Mouse (Mus musculus) ES-Bruce4 (cell line): ENCODE data around the gene Neurl2. TPM values are rescaled to one million over a fixed set of nuclear protein-coding genes. Genes with fewer than 3 reads are reported as not detected.
"Not testable (repeated sequence)": the region's sequence is repeated elsewhere in the genome, so short reads cannot be mapped to it uniquely, and the experiment has no call there.

Experiments used
- H3K27ac ChIP-seq: 2 replicates; pipeline ENCODE4 v1.5.1; 2012; ENCODE audit warnings: low read length, inconsistent platforms; ENCODE audit not compliant: insufficient read depth
- H3K27me3 ChIP-seq: 2 replicates; pipeline ENCODE4 v1.6.1; 2012; ENCODE audit warnings: mild to moderate bottlenecking, low read length, inconsistent platforms; ENCODE audit not compliant: control insufficient read depth, poor library complexity, insufficient read depth, severe bottlenecking
- H3K36me3 ChIP-seq: 2 replicates; pipeline ENCODE4 v1.6.1; 2012; ENCODE audit warnings: inconsistent platforms, mild to moderate bottlenecking, low read length, moderate library complexity; ENCODE audit not compliant: control insufficient read depth, poor library complexity, insufficient read depth, severe bottlenecking
- H3K4me1 ChIP-seq: one replicate; pipeline ENCODE4 v1.8.1; 2011; ENCODE audit warnings: low read length; ENCODE audit not compliant: control insufficient read depth, insufficient read depth
- H3K4me3 ChIP-seq: 2 replicates; pipeline ENCODE4 v1.5.1; 2011; ENCODE audit warnings: low read depth, mild to moderate bottlenecking, low read length
- H3K9ac ChIP-seq: 2 replicates; pipeline ENCODE4 v1.6.1; 2012; ENCODE audit warnings: low read depth, mild to moderate bottlenecking, inconsistent platforms; ENCODE audit not compliant: poor library complexity, severe bottlenecking
- H3K9me3 ChIP-seq: replicated peaks from 2 replicates; pipeline ENCODE4 v1.6.1; 2012; ENCODE audit warnings: mild to moderate bottlenecking, low read length, inconsistent platforms; ENCODE audit not compliant: control insufficient read depth, poor library complexity, insufficient read depth, severe bottlenecking
- CTCF ChIP-seq: IDR thresholded peaks from one replicate; pipeline ENCODE4 v1.8.1; 2011; ENCODE audit warnings: low read depth, low read length
- EP300 ChIP-seq: IDR thresholded peaks from 2 replicates; pipeline ENCODE4 v1.6.1; 2011; ENCODE audit warnings: low read depth, low read length; ENCODE audit not compliant: insufficient read depth
- POLR2A ChIP-seq: IDR thresholded peaks from one replicate; pipeline ENCODE4 v1.8.1; 2011; ENCODE audit warnings: low read length; ENCODE audit not compliant: insufficient read depth
- polyA plus RNA-seq: library from polyadenylated mRNA; stranded (reverse); fragments of >200 nt; gene quantifications from 2 replicates; pipeline ENCODE4 v1.2.4, GENCODE M21; 2011; ENCODE audit warnings: low read depth; ENCODE audit not compliant: missing spikeins, insufficient read depth, insufficient read length

Gene Neurl2
- polyA plus RNA-seq, result 2.2 and 2.8 TPM in 2 replicates

GRCm38 (mm10) chr2:164833314-164833959 lies at the start of gene Neurl2:
Neurl2 (minus strand) TSS chr2:164833456.
- Histone ChIP-seq H3K9ac (peak within 1 kb of the TSS; percentile 78), H3K27ac (0 out of 2 replicates have a peak within 1 kb of the TSS, but pooled peaks have one; percentile 12), H3K27me3 (no peaks in the 10 kb centered on the region), H3K4me3 (peak within 1 kb of the TSS; percentile 84), H3K4me1 (no peaks in the 10 kb centered on the region), H3K36me3 (peaks cover 14% of the 10 kb centered on the region), H3K9me3 (no peaks in the 10 kb centered on the region)
- TF ChIP-seq EP300 (peak; percentile 84), CTCF (no peak)

GRCm38 (mm10) chr2:164882619-164883018 lies 49.4 kb upstream of the Neurl2 start:
- Histone ChIP-seq H3K4me1 (no peaks in the 10 kb centered on the region), H3K36me3 (peaks cover 15% of the 10 kb centered on the region), H3K27ac (no peak overlapping the region), H3K27me3 (no peaks in the 10 kb centered on the region), H3K4me3 (no peak overlapping the region), H3K9ac (no peak overlapping the region), H3K9me3 (no peaks in the 10 kb centered on the region)
- TF ChIP-seq EP300 (no peak), CTCF (no peak), POLR2A (no peak)

- Histone ChIP-seq H3K4me3 (peak overlapping the region; percentile 100), H3K27me3 (no peaks in the 10 kb centered on the region), H3K36me3 (no peaks in the 10 kb centered on the region), H3K4me1 (peaks cover 2% of the 10 kb centered on the region), H3K27ac (peak overlapping the region; percentile 84), H3K9ac (peak overlapping the region; percentile 96), H3K9me3 (no peaks in the 10 kb centered on the region)
- no peak for TF ChIP-seq EP300
- TF ChIP-seq POLR2A, result peak; percentile 83
Measured at GRCm38 (mm10) chr2:164879568-164880277, 46.5 kb upstream of the Neurl2 start.

DNA sequence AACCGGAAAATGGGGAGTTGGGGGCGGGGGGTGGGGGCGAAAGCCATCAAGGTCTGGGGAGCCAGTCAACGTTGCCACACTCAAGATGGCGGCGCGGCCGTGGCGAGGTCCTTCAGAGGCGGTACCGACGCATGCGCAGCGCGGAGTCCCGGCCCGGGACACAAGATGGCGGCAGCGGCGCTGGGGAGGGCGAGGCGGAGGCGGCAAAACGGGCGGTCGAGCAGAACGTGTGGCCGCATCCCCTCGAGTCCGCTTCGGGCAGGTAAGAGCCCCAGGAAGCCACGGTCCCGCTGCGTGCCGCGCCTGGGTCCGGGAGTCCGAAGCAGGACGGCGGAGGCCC lies 45.9 kb upstream of the Neurl2 start, which contains the start of gene Pcif1:
TSS of gene Pcif1 (plus strand) at position 77 of the 340 bp plus-strand sequence.
- Histone ChIP-seq H3K4me3 (peak within 1 kb of the TSS; percentile 100), H3K27ac (peak within 1 kb of the TSS; percentile 84), H3K36me3 (no peaks in the 10 kb centered on the region), H3K27me3 (no peaks in the 10 kb centered on the region), H3K9ac (peak within 1 kb of the TSS; percentile 96), H3K9me3 (no peaks in the 10 kb centered on the region), H3K4me1 (peaks cover 2% of the 10 kb centered on the region)
- TF ChIP-seq POLR2A (no peak), EP300 (0 out of 2 replicates have a peak, but pooled peaks have one; percentile 24)

DNA sequence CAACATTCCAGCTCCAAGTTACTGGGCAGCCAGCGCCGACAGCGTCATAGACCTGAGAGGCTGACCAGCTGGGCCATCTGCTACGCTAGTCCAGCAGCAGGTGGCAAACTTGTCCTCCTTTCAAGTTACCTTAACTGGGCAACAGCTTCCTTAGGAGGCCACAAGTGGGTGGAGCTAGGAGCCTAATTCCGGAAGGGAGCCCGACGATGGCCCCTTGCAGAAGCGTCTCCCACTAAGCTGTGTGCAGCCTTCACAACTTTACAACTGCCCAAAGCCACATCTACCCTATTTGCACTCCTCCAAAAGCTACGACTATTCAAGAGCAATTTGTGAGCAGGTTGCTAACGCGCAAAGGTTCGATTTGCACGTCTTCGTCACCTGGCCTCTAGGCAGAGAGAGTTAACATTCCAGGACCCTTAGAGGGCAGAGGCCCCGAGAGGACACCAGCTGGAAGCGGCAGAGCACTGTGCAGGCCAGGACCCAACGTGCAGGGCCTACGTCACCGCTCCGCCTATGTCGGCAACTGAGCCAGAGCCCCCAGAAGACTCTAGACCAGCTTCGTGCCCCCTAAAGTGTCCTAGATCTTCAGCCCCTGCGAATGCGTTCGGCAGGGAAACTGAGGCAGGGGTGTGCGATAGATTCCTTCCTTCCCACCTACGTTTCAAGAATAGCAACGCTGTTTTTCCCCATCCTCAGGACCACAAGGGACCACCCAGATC lies 45.4 kb upstream of the Neurl2 start:
- H3K36me3 ChIP-seq, result no peaks in the 10 kb centered on the region
- peak overlapping the region; percentile 55 for H3K27ac ChIP-seq
- no peaks in the 10 kb centered on the region for H3K9me3 ChIP-seq
- TF ChIP-seq EP300 (no peak), POLR2A (peak; percentile 41), CTCF (peak; percentile 1)
- H3K4me3 ChIP-seq, result peak overlapping the region; percentile 70
- no peaks in the 10 kb centered on the region for H3K27me3 ChIP-seq
- H3K4me1 ChIP-seq, result peaks cover 2% of the 10 kb centered on the region
- H3K9ac ChIP-seq, result peak overlapping the region; percentile 96

DNA sequence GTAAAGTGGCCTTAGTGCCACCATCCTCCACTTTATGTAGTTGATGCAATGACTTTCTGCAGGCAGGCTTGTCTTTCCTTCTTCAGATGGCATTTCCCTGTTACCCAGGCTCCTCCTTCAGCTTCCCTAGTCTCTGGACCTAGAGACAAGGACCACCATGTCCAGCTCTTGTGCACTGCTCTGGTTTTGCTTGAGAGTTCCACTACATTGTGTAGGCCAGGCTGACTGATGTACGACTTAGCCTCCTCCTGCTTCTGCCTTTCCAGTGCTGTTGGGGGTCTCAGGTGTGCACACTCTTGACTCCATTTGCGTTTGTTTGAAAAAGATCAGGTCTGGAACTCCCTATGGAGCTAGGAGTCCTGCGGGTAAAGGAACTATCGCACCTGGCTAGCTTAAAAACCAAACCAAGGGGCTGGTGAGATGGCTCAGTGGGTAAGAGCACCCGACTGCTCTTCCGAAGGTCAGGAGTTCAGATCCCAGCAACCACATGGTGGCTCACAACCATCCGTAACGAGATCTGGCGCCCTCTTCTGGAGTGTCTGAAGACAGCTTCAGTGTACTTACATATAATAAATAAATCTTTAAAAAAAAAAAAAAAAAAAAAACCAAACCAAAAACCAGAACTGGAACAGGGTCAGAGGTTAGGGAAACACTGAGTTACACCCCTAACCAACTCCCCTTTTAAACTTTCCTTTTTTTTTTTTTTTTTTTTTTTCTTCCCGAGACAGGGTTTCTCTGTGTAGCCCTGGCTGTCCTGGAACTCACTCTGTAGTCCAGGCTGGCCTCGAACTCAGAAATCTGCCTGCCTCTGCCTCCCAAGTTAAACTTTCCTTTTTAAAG lies 44.3 kb upstream of the Neurl2 start:
- Histone ChIP-seq H3K27ac (peak overlapping the region; percentile 63), H3K4me3 (peak overlapping the region; percentile 70), H3K9ac (peak overlapping the region; percentile 96)
- H3K4me1 ChIP-seq, H3K9me3 ChIP-seq, H3K36me3 ChIP-seq, H3K27me3 ChIP-seq: not testable (repeated sequence)

GRCm38 (mm10) chr2:164875648-164876047 lies 42.4 kb upstream of the Neurl2 start:
- not testable (repeated sequence) for H3K36me3 ChIP-seq, H3K4me3 ChIP-seq, H3K27ac ChIP-seq, H3K27me3 ChIP-seq, H3K9me3 ChIP-seq, H3K9ac ChIP-seq, H3K4me1 ChIP-seq
